Mouse (Mus musculus): ENCODE measurements around the gene Mrpl58. TPM values are rescaled to one million over a fixed set of nuclear protein-coding genes. Genes with fewer than 3 reads are reported as not detected.

The Mrpl58 gene
- polyA plus RNA-seq, 1 experiment from 2014 or later, result 203 TPM

- H3K9me3 ChIP-seq (ENCODE audit: control insufficient read depth, low read length), result no peaks in the 10 kb centered on the region
- no peaks in the 10 kb centered on the region for H3K27me3 ChIP-seq (ENCODE audit: control insufficient read depth, insufficient read depth, low read depth, low read length)
- H3K9ac ChIP-seq (ENCODE audit: low read length), result no peak overlapping the region
- H3K4me2 ChIP-seq (ENCODE audit: low read depth, low read length), result no peak overlapping the region
- H3K4me3 ChIP-seq (ENCODE audit: low read length), result no peak overlapping the region
- no peak for ATAC-seq (ENCODE audit: low read depth)
- peaks cover 25% of the 10 kb centered on the region for H3K36me3 ChIP-seq (ENCODE audit: control insufficient read depth, insufficient read depth, low read length)
- H3K27ac ChIP-seq (ENCODE audit: low read length), result no peak overlapping the region
- peaks cover 2% of the 10 kb centered on the region; the same call in 1 of the 2 replicates for H3K4me1 ChIP-seq (replicated peaks; ENCODE audit: control insufficient read depth, insufficient read depth, low read length)
- WGBS, result 79% methylated on average over 7 of the region's 7 CpGs
Measured at GRCm38 (mm10) chr11:115429307-115429706, 25.8 kb downstream of the Mrpl58 start.

GRCm38 (mm10) chr11:115430561-115430960 lies 27.0 kb downstream of the Mrpl58 start:
- Histone ChIP-seq H3K4me1 (replicated peaks; ENCODE audit: control insufficient read depth, insufficient read depth, low read length) (peaks cover 4% of the 10 kb centered on the region; the same call in 1 of the 2 replicates), H3K27me3 (ENCODE audit: control insufficient read depth, insufficient read depth, low read depth, low read length) (no peaks in the 10 kb centered on the region), H3K4me3 (ENCODE audit: low read length) (no peak overlapping the region), H3K27ac (ENCODE audit: low read length) (no peak overlapping the region), H3K9ac (ENCODE audit: low read length) (no peak overlapping the region), H3K9me3 (ENCODE audit: control insufficient read depth, low read length) (no peaks in the 10 kb centered on the region), H3K4me2 (ENCODE audit: low read depth, low read length) (no peak overlapping the region), H3K36me3 (ENCODE audit: control insufficient read depth, insufficient read depth, low read length) (peaks cover 18% of the 10 kb centered on the region)
- no peak for ATAC-seq (ENCODE audit: low read depth)
- 90% methylated on average over 6 of the region's 6 CpGs for WGBS

GRCm38 (mm10) chr11:115432814-115433213 lies 29.3 kb downstream of the Mrpl58 start:
- Histone ChIP-seq H3K9me3 (ENCODE audit: control insufficient read depth, low read length) (no peaks in the 10 kb centered on the region), H3K9ac (ENCODE audit: low read length) (no peak overlapping the region), H3K27ac (ENCODE audit: low read length) (no peak overlapping the region), H3K4me1 (replicated peaks; ENCODE audit: control insufficient read depth, insufficient read depth, low read length) (peaks cover 7% of the 10 kb centered on the region; the same call in 1 of the 2 replicates), H3K4me3 (ENCODE audit: low read length) (no peak overlapping the region), H3K27me3 (ENCODE audit: control insufficient read depth, insufficient read depth, low read depth, low read length) (no peaks in the 10 kb centered on the region), H3K36me3 (ENCODE audit: control insufficient read depth, insufficient read depth, low read length) (peaks cover 18% of the 10 kb centered on the region), H3K4me2 (ENCODE audit: low read depth, low read length) (no peak overlapping the region)
- WGBS, result 58% methylated on average over 4 of the region's 4 CpGs
- no peak for ATAC-seq (ENCODE audit: low read depth)

- Histone ChIP-seq H3K9me3 (ENCODE audit: control insufficient read depth, low read length) (no peaks in the 10 kb centered on the region), H3K36me3 (ENCODE audit: control insufficient read depth, insufficient read depth, low read length) (peaks cover 18% of the 10 kb centered on the region), H3K4me1 (replicated peaks; ENCODE audit: control insufficient read depth, insufficient read depth, low read length) (peaks cover 7% of the 10 kb centered on the region; the same call in 1 of the 2 replicates), H3K27ac (ENCODE audit: low read length) (no peak overlapping the region), H3K4me2 (ENCODE audit: low read depth, low read length) (no peak overlapping the region), H3K4me3 (ENCODE audit: low read length) (no peak overlapping the region), H3K27me3 (ENCODE audit: control insufficient read depth, insufficient read depth, low read depth, low read length) (no peaks in the 10 kb centered on the region), H3K9ac (ENCODE audit: low read length) (no peak overlapping the region)
- ATAC-seq (ENCODE audit: low read depth), result no peak
- 63% methylated on average over 6 of the region's 6 CpGs for WGBS
Measured at GRCm38 (mm10) chr11:115433342-115433741, 29.8 kb downstream of the Mrpl58 start.

- peak overlapping the region; percentile 43 for H3K4me3 ChIP-seq (ENCODE audit: low read length)
- peak; percentile 73 for ATAC-seq (ENCODE audit: low read depth)
- peaks cover 7% of the 10 kb centered on the region; the same call in 1 of the 2 replicates for H3K4me1 ChIP-seq (replicated peaks; ENCODE audit: control insufficient read depth, insufficient read depth, low read length)
- H3K9ac ChIP-seq (ENCODE audit: low read length), result peak overlapping the region; percentile 61
- H3K9me3 ChIP-seq (ENCODE audit: control insufficient read depth, low read length), result peaks cover 3% of the 10 kb centered on the region; the same call in 1 of the 2 replicates
- H3K27me3 ChIP-seq (ENCODE audit: control insufficient read depth, insufficient read depth, low read depth, low read length), result no peaks in the 10 kb centered on the region
- H3K36me3 ChIP-seq (ENCODE audit: control insufficient read depth, insufficient read depth, low read length), result peaks cover 8% of the 10 kb centered on the region
- 4% methylated on average over 31 of the region's 31 CpGs for WGBS
- peak overlapping the region; percentile 73 for H3K4me2 ChIP-seq (ENCODE audit: low read depth, low read length)
- no peak overlapping the region for H3K27ac ChIP-seq (ENCODE audit: low read length)
Measured at GRCm38 (mm10) chr11:115435596-115436337, 32.2 kb downstream of the Mrpl58 start.

- 64% methylated on average over 5 of the region's 5 CpGs for WGBS
- no peak for ATAC-seq (ENCODE audit: low read depth)
- Histone ChIP-seq H3K4me1 (replicated peaks; ENCODE audit: control insufficient read depth, insufficient read depth, low read length) (peaks cover 7% of the 10 kb centered on the region; the same call in 1 of the 2 replicates), H3K4me3 (ENCODE audit: low read length) (no peak overlapping the region), H3K27ac (ENCODE audit: low read length) (no peak overlapping the region), H3K36me3 (ENCODE audit: control insufficient read depth, insufficient read depth, low read length) (no peaks in the 10 kb centered on the region), H3K9ac (ENCODE audit: low read length) (no peak overlapping the region), H3K4me2 (ENCODE audit: low read depth, low read length) (no peak overlapping the region), H3K27me3 (ENCODE audit: control insufficient read depth, insufficient read depth, low read depth, low read length) (no peaks in the 10 kb centered on the region), H3K9me3 (ENCODE audit: control insufficient read depth, low read length) (peaks cover 3% of the 10 kb centered on the region; the same call in 1 of the 2 replicates)
Measured at GRCm38 (mm10) chr11:115437571-115438122, 34.1 kb downstream of the Mrpl58 start.

GRCm38 (mm10) chr11:115439326-115439725 lies 35.8 kb downstream of the Mrpl58 start:
- H3K4me3 ChIP-seq (ENCODE audit: low read length), result no peak overlapping the region
- no peak overlapping the region for H3K27ac ChIP-seq (ENCODE audit: low read length)
- 83% methylated on average over 3 of the region's 3 CpGs for WGBS
- H3K36me3 ChIP-seq (ENCODE audit: control insufficient read depth, insufficient read depth, low read length), result no peaks in the 10 kb centered on the region
- no peak overlapping the region for H3K4me2 ChIP-seq (ENCODE audit: low read depth, low read length)
- peaks cover 3% of the 10 kb centered on the region; the same call in 1 of the 2 replicates for H3K9me3 ChIP-seq (ENCODE audit: control insufficient read depth, low read length)
- peaks cover 7% of the 10 kb centered on the region; the same call in 1 of the 2 replicates for H3K4me1 ChIP-seq (replicated peaks; ENCODE audit: control insufficient read depth, insufficient read depth, low read length)
- no peak for ATAC-seq (ENCODE audit: low read depth)
- no peak overlapping the region for H3K9ac ChIP-seq (ENCODE audit: low read length)
- no peaks in the 10 kb centered on the region for H3K27me3 ChIP-seq (ENCODE audit: control insufficient read depth, insufficient read depth, low read depth, low read length)

GRCm38 (mm10) chr11:115439906-115440595 lies 36.5 kb downstream of the Mrpl58 start, which contains the start of gene Trim80:
Gene Trim80 (plus strand): TSS chr11:115440545.
- H3K27me3 ChIP-seq (ENCODE audit: control insufficient read depth, insufficient read depth, low read depth, low read length), result no peaks in the 10 kb centered on the region

GRCm38 (mm10) chr11:115441417-115441816 lies 37.9 kb downstream of the Mrpl58 start:
- Histone ChIP-seq H3K36me3 (ENCODE audit: control insufficient read depth, insufficient read depth, low read length) (no peaks in the 10 kb centered on the region), H3K27me3 (ENCODE audit: control insufficient read depth, insufficient read depth, low read depth, low read length) (no peaks in the 10 kb centered on the region), H3K4me1 (replicated peaks; ENCODE audit: control insufficient read depth, insufficient read depth, low read length) (no peaks in the 10 kb centered on the region), H3K4me3 (ENCODE audit: low read length) (no peak overlapping the region), H3K9me3 (ENCODE audit: control insufficient read depth, low read length) (peaks cover 3% of the 10 kb centered on the region; the same call in 1 of the 2 replicates), H3K4me2 (ENCODE audit: low read depth, low read length) (no peak overlapping the region), H3K9ac (ENCODE audit: low read length) (no peak overlapping the region), H3K27ac (ENCODE audit: low read length) (no peak overlapping the region)
- ATAC-seq (ENCODE audit: low read depth), result 0 out of 2 replicates have a peak, but pooled peaks have one; percentile 43
- WGBS, result 36% methylated on average over 15 of the region's 15 CpGs

More at GRCm38 (mm10) chr11:115439906-115440595, 36.5 kb downstream of the Mrpl58 start, which contains the start of gene Trim80:
- WGBS, result 90% methylated on average over 9 of the region's 9 CpGs
- no peaks in the 10 kb centered on the region for H3K36me3 ChIP-seq (ENCODE audit: control insufficient read depth, insufficient read depth, low read length)
- peaks cover 3% of the 10 kb centered on the region; the same call in 1 of the 2 replicates for H3K9me3 ChIP-seq (ENCODE audit: control insufficient read depth, low read length)
- H3K9ac ChIP-seq (ENCODE audit: low read length), result no peak within 1 kb of the TSS
- no peak within 1 kb of the TSS for H3K4me3 ChIP-seq (ENCODE audit: low read length)
- ATAC-seq (ENCODE audit: low read depth), result no peak
- no peak within 1 kb of the TSS for H3K4me2 ChIP-seq (ENCODE audit: low read depth, low read length)
- peaks cover 7% of the 10 kb centered on the region; the same call in 1 of the 2 replicates for H3K4me1 ChIP-seq (replicated peaks; ENCODE audit: control insufficient read depth, insufficient read depth, low read length)
- no peak within 1 kb of the TSS for H3K27ac ChIP-seq (ENCODE audit: low read length)

All from lung, embryonic 16.5 days (tissue).